Mouse (Mus musculus) spleen, adult 2 months (tissue): ENCODE data around the gene Gm49450. TPM values are rescaled to one million over a fixed set of nuclear protein-coding genes. Genes with fewer than 3 reads are reported as not detected.
"Not testable (repeated sequence)": the region's sequence is repeated elsewhere in the genome, so short reads cannot be mapped to it uniquely, and the experiment has no call there.

ENCODE experiments used
- DNase-seq, 2 experiments: peaks; one replicate each; pipeline versions ENCODE4 v3.0.0 to v3.0.0-alpha.2; 2012 to 2021; ENCODE audit warnings: low spot score in 2 of 2, low read depth in 1 of 2
- H3K27ac ChIP-seq: fragments of 200-500 bp; 2 replicates; pipeline ENCODE4 v1.5.1; 2012; ENCODE audit warnings: low read length, inconsistent platforms; ENCODE audit not compliant: insufficient read depth
- H3K27me3 ChIP-seq: fragments of 200-500 bp; 2 replicates; pipeline ENCODE4 v1.6.1; 2012; ENCODE audit warnings: mild to moderate bottlenecking, moderate library complexity, low read length, inconsistent platforms; ENCODE audit not compliant: control insufficient read depth, insufficient read depth
- H3K36me3 ChIP-seq: fragments of 200-500 bp; 2 replicates; pipeline ENCODE4 v1.6.1; 2012; ENCODE audit warnings: mild to moderate bottlenecking, low read length, inconsistent platforms; ENCODE audit not compliant: control insufficient read depth, insufficient read depth
- H3K4me1 ChIP-seq: fragments of 200-500 bp; 2 replicates; pipeline ENCODE4 v1.6.1; 2011; ENCODE audit warnings: inconsistent platforms; ENCODE audit not compliant: control insufficient read depth, insufficient read depth, insufficient read length
- H3K4me3 ChIP-seq: fragments of 200-500 bp; 2 replicates; pipeline ENCODE4 v1.5.1; 2011; ENCODE audit warnings: mild to moderate bottlenecking, inconsistent platforms; ENCODE audit not compliant: insufficient read depth, insufficient read length; ENCODE audit errors: extremely low read depth
- CTCF ChIP-seq: fragments of 200-500 bp; IDR thresholded peaks from 2 replicates; pipeline ENCODE4 v1.5.1; 2011; ENCODE audit warnings: mild to moderate bottlenecking, inconsistent platforms; ENCODE audit not compliant: insufficient read depth, insufficient read length, insufficient replicate concordance; ENCODE audit errors: extremely low read depth
- POLR2A ChIP-seq: fragments of 200-500 bp; IDR thresholded peaks from 2 replicates; pipeline ENCODE4 v1.6.1; 2011; ENCODE audit warnings: low read depth, low read length, inconsistent platforms
- WGBS: fragments of 180-500 bp; shearing (Covaris S2); methylation state at CpG from one replicate; pipeline ENCODE4 v1.1.7; 2018; 5-methylcytosine and 5-hydroxymethylcytosine counted together
- polyA plus RNA-seq: library from polyadenylated mRNA; depleted of rRNA; stranded (reverse); fragments of >200 nt; gene quantifications from 2 replicates; pipeline ENCODE4 v1.2.3, GENCODE M21; 2012

Gm49450 gene
- polyA plus RNA-seq, 1 experiment = 16.3 TPM

DNA sequence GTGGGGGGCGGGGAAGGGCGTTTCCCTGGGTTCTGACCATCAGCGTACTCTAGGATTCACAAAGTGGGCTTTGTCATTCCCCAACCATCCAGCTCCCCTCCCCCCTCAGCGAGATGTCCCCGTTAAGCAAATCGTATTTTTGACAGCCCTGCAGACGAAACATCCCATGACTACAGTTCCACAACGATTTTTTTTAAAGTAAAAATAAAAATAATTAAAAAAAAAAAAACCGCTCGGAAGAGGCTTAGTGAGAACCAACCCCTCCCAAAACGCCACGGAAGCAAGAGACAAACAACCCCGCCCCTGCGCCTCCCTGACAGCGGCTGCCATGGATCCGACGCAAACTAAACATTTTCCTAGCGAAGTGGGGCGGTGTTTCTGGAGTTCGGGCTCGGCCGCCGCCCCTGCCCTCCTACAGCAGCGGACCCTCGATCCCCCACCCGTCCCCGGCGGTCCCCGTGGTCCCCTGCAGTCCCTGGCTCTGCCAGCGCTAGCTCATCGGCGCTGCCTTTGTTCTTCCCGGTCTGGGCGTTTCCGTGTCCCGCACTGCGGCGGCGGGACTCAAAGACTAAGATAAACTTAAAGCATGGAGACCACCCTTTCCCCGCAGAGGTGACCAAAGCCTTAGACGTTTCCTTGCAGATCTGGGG is 475 bp downstream of the Gm49450 start:
- Histone ChIP-seq H3K27me3 (no peaks in the 10 kb centered on the region), H3K4me1 (no peaks in the 10 kb centered on the region; the same call in 1 of the 2 replicates), H3K36me3 (peaks cover 2% of the 10 kb centered on the region), H3K27ac (peak overlapping the region; percentile 97), H3K4me3 (peak overlapping the region; percentile 92)
- under 1% methylated on average over 41 of the region's 41 CpGs for WGBS
- TF ChIP-seq CTCF (0 out of 2 replicates have a peak, but pooled peaks have one; percentile 10), POLR2A (no peak)
- DNase-seq = peak in 1 of 2 experiments; percentile 67

DNA sequence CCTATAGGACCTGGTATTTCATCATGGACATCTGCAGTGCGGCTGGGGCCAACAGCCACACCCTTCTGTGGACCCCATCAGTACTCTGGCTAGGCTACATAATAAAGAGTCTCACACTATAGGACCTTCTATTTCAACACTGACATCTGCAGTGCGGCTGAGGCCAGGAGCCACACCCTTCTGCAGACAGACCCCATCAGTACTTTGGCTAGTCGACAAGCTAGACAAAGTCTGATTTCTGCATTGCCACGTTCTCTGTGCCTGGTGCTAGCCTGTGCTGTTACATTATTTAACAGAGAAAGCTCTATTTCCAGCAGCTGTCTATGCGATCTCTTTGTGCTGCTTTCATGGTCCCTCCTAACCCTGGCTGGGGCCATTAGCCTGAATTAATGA is 1.3 kb downstream of the Gm49450 start:
- Histone ChIP-seq H3K36me3 (peaks cover 2% of the 10 kb centered on the region), H3K27me3 (no peaks in the 10 kb centered on the region), H3K27ac (no peak overlapping the region), H3K4me1 (no peaks in the 10 kb centered on the region; the same call in 1 of the 2 replicates), H3K4me3 (no peak overlapping the region)
- TF ChIP-seq CTCF (no peak), POLR2A (no peak)
- 75% methylated on average over 5 of the region's 5 CpGs for WGBS
- DNase-seq = no peak

DNA sequence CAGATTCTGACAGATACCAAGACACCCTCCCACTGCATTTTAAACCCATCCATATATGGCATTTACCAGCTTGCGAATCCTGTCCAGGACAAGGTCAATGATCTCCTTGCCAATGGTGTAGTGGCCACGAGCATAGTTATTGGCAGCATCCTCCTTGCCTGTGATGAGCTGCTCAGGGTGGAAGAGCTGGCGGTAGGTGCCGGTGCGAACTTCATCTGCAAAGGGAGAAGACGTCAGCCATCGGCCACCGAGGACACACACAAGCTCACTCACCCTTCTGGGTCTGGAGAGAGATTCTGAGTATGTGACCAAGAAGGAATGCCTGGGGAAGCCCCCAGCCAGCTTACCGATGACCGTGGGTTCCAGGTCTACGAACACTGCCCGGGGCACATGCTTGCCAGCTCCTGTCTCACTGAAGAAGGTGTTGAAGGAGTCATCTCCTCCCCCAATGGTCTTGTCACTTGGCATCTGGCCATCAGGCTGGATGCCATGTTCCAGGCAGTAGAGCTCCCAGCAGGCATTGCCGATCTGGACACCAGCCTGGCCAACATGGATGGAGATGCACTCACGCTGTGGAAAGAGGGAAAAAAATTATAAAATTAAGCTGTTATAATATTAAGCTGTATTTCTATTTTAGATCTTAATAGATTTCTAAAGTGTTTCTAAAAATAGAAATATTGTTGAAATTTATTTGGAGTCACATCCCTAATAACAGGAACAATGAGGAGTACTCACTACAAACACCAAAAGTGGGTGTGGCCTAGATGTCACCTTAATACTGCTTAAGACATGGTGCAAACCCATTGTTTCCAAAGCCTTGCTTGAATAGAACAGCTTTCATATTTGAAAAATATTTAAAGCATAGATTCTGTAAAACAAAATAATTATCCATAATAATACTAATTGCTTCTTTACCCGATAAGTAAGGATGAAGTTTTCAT is 2.0 kb downstream of the Gm49450 start:
- DNase-seq, H3K4me1 ChIP-seq, H3K4me3 ChIP-seq, H3K27ac ChIP-seq, H3K27me3 ChIP-seq, H3K36me3 ChIP-seq: not testable (repeated sequence)
- 89% methylated on average over 11 of the region's 15 CpGs for WGBS

DNA sequence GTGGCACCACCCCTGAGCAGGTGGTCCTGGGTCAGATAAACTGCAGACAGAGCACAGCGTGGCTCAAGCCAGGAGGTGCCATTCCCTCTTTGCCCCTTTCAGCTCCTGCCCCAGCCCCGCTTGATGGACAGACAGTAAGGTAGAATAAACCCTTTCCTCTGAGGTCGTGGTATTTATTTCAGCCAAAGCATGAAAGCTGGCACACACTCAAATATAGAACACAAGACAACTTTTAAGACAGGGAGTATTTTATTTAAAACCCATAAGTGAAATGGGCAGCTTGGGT is 3.8 kb downstream of the Gm49450 start:
- no peak overlapping the region for H3K4me3 ChIP-seq
- no peak for DNase-seq

DNA sequence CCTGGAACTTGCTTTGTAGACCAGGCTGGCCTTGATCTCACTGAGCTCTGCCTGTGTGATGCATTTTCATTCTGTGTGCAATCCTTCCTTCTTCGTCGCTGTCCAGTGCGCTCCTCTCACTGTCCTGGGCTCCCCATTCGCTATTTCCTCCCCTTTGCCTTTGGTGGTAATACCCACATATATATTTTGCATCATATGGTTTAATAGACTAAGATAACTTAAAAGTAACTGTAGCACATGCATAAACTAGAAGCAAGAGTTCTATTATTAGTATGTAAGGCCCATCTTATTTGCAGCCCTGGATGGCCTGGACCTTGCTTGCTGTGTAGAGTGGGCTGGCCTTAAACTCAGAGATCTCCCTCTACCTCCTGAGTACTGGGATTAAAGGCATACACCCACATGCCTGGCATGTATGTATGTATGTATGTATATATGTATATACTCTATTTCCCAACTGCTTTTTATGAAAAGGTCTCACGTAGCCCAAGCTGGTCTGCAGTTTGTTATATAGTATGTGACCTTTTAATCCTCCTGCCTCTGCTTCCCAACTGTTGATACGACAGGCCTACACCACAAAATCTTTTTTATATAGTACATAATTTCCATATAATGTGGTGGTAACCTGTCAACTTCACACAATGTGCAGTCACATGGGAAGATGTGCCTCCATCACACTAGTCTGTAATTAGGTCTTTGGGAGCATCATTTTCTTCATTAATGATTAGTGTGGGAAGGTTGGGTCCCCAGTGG is 4.3 kb downstream of the Gm49450 start:
- TF ChIP-seq CTCF (no peak), POLR2A (no peak)
- H3K4me3 ChIP-seq = no peak overlapping the region
- no peak overlapping the region for H3K27ac ChIP-seq
- H3K27me3 ChIP-seq = no peaks in the 10 kb centered on the region
- DNase-seq = no peak
- WGBS = 93% methylated on average over 6 of the region's 6 CpGs
- peaks cover 2% of the 10 kb centered on the region for H3K36me3 ChIP-seq
- no peaks in the 10 kb centered on the region; the same call in 1 of the 2 replicates for H3K4me1 ChIP-seq

More for the DNA sequence above, 3.8 kb downstream of the Gm49450 start:
- WGBS = 87% methylated on average over 3 of the region's 3 CpGs
- Histone ChIP-seq H3K36me3 (peaks cover 2% of the 10 kb centered on the region), H3K27me3 (no peaks in the 10 kb centered on the region), H3K4me1 (no peaks in the 10 kb centered on the region; the same call in 1 of the 2 replicates), H3K27ac (no peak overlapping the region)
- TF ChIP-seq POLR2A (no peak), CTCF (no peak)

DNA sequence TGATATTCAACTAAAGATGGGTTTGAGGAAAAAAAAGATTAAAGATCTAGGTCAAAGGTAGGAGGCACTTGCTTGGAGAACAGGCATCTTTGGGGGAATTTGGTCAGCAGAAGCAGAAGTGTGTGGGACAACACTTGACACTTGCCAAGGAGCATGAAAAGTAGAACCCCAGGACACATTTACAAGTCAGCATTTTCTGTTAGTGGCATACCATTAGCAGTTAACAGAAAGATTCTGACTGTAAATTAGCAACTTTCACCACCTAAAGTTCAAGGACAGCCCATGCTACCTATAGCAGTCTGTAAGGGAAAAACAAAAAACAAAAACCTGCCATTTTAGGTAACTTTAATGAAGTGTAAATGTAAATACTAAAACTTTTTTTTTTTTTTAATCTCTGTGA is 5.0 kb downstream of the Gm49450 start:
- no peak overlapping the region for H3K27ac ChIP-seq
- H3K4me1 ChIP-seq = no peaks in the 10 kb centered on the region; the same call in 1 of the 2 replicates
- H3K4me3 ChIP-seq = no peak overlapping the region
- TF ChIP-seq POLR2A (no peak), CTCF (no peak)
- no peak for DNase-seq
- H3K36me3 ChIP-seq = peaks cover 2% of the 10 kb centered on the region
- H3K27me3 ChIP-seq = no peaks in the 10 kb centered on the region

DNA sequence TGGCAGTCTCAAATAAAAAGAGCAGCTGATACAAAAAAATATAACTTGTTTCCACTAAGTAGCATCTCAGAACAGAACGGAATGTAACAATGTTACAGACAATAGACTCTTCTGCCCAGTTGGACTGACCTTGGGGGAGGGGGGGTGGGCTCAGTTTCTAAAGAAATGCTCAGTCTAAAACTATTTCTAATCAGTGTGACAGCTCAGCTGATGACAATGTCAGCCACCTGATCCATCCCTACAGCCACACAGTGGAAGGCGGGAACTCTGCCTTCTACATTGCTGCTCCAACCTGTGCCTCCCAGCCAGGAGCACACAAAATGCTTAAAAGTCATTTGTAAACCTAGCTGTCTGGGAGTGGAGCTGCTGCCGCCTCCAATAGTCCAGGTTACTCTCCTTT is 5.5 kb downstream of the Gm49450 start:
- 94% methylated on average over 3 of the region's 3 CpGs for WGBS
- TF ChIP-seq CTCF (no peak), POLR2A (no peak)

More for the DNA sequence above, 5.5 kb downstream of the Gm49450 start:
- H3K27ac ChIP-seq = no peak overlapping the region
- no peak for DNase-seq
- H3K27me3 ChIP-seq = no peaks in the 10 kb centered on the region
- H3K4me1 ChIP-seq = no peaks in the 10 kb centered on the region; the same call in 1 of the 2 replicates
- H3K36me3 ChIP-seq = peaks cover 2% of the 10 kb centered on the region
- H3K4me3 ChIP-seq = no peak overlapping the region
